Mouse (Mus musculus) adrenal gland, postnatal 10 days (tissue): ENCODE data around the gene Skil. TPM values are rescaled to one million over a fixed set of nuclear protein-coding genes. Genes with fewer than 3 reads are reported as not detected.

Experiments used
- DNase-seq: peaks from one replicate; pipeline ENCODE4 v3.0.0; 2021; ENCODE audit warnings: mixed read lengths
- total RNA-seq, 2 experiments: library from RNA; stranded (reverse); gene quantifications; 2 replicates each; pipeline ENCODE4 v1.2.3; 2021

Skil gene
- total RNA-seq, 2 experiments from 2014 or later: 37.7 to 53.8 TPM

GRCm38 (mm10) chr3:31083507-31084245 is 11.2 kb upstream of the Skil start:
- peak; percentile 74 for DNase-seq

DNA sequence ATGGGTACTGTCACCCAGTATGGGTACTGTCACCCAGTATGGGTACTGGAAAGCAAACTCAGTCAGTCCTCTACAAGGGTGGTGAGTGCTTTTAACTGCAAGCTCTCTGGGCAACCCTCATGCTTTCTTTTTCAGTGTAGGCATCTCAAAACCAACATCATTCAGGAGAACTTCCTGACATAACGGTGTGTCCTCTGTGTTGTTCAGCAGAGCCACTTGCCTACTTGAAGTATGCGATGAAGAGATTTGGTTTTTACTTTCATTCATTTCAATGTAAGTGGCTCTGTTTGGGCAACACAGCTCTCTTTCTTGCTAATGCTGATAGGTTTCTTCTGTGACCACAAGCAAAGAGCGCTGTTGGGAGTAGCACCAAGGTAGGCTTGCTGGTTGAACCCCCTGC is 9.9 kb upstream of the Skil start:
- DNase-seq: no peak

DNA sequence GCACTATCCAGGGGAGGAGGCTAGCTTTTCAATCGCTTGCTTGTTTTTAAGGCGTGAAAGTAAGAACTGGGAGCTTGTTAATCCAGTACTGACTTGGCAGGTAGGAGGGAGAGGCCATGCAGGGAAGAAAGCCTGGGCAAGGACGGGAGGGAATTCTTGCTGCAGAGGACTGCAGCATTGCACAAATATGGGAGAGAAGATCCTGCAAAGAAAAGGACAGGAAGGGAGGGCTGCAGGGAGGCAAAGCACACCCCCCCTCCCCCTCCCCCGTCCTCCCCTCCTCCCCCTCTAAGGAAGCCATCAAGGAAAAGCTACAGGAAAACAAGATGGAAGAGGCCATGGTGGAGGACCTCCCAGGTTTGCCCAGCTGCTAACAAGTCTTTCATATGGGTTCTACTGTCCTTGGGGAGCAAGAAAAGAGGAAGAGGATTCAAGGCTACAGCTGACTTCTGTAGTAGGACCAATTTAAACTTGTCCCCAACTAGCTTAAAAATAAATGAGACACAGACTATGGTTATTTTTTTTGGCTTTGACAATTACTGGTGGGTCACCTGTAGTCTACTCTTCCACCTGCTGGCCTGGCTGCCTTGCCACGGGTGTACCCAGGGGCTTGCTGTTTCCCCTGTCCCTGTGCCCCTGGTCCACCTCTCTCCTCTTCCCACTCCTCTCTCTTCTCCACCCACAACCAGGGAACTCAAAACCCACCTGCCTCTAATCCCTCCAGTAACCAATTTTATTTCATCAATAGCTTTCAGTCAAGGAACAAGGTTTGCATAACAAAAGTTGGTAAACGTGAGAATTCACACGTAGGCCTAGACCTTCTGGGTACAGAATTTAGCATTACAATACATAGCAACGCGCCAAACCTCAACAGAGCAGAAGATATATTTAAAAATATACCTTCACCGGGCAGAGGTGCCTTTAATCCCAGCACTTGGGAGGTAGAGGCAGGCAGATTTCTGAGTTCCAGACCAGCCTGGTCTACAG is 5.8 kb upstream of the Skil start:
- DNase-seq: no peak

GRCm38 (mm10) chr3:31089956-31090355 is 4.9 kb upstream of the Skil start:
- DNase-seq: no peak

- no peak for DNase-seq
Observed at GRCm38 (mm10) chr3:31093196-31093595, 1.7 kb upstream of the Skil start.

DNA sequence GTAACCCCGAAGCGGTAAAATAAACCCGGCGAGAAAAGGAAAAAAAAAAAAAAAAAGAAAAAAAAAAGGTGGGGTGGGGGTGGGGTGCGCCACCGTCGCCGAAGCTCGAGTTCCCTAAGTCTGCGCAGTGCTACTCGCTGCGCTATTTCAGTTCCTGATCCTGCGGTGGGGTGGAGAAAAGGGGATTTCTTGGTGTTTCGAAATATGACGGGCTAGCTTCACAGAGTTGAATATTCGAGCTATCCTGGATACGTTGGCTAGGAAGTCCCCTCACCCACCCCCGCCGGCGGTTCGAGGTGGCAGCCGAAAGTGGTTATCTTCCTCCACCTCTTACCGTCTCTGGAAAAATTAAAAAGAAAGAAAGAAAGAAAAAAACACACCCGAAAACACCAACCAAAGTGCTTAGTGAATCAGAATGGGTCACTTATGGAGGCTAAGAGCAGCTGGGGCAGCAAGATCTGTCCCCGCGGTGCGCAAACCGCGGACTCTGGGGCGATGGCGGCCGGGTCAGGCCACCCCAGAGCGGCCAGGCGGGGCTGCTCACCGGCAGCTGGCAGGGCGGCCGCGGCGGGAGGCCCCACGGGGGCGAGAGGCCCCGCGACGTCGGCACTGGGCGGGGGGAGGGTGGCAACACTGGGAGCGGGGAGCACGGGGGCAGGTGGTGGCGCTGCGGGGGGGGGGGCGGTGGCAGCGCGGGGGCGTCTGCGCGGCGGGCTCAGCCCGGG is 1.1 kb upstream of the Skil start:
- peak; percentile 83 for DNase-seq

DNA sequence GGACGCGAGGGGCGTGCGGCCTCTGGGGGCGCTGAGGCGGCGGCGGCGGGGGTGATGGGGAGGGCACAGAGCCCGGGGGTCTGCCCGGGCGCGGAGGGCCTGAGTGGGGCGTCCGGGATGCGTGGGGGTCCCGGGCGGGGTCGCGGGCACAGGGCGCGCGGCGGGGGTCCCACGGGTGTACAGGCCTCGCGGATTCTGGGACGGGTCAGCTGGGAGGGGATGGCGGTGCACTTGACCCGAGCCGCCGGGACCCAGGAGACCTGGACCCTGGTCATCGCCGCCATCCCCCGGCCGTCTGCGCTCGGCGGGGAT is 277 bp downstream of the Skil start:
- no peak for DNase-seq

DNA sequence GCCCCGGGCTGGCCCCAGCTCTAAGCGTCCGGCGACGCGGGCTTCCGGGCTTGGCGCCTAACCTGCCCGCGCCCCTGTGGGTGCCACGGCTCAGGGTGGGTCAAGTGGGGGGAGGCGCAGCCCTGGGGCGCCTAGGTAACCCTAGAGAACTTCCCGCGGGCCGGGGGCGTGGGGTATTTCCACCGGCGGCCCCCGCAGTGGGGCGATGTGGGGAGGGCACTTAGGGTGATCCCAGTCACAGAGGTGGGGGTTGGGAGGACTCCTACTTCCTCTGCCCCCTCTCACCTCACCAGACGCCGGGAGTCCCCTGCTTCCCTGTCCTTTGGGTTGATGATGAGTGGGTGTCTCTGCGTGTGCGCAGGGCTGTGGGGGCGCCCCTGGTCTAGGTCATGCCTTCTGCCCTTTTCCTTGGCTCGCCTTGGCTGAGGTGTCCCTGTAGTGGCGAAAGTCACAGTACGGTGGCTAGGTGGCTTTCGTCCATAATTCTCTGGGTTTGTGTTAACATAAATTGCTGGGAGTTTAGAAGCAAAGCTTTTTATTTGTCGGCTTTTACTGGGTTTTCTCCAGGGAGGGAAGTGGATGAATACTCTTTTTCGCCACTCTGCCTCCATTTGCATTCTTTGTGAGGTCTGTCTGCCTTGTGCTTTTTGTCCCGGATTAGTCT is 765 bp downstream of the Skil start:
- DNase-seq: peak; percentile 74

- DNase-seq: no peak
Observed at GRCm38 (mm10) chr3:31096155-31097101, 1.6 kb downstream of the Skil start.

GRCm38 (mm10) chr3:31097102-31097720 is 2.4 kb downstream of the Skil start:
- DNase-seq: no peak

DNA sequence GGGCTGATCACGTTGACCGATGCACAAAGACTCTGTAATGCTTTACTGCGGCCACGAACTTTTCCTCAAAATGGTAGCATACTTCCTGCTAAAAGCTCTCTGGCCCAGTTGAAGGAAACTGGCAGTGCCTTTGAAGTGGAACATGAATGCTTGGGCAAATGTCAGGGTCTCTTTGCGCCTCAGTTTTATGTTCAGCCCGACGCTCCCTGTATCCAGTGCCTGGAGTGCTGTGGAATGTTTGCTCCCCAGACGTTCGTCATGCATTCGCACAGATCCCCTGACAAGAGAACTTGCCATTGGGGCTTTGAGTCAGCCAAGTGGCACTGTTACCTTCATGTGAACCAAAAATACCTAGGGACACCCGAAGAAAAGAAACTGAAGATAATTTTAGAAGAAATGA is 3.1 kb downstream of the Skil start:
- DNase-seq: peak; percentile 53

DNA sequence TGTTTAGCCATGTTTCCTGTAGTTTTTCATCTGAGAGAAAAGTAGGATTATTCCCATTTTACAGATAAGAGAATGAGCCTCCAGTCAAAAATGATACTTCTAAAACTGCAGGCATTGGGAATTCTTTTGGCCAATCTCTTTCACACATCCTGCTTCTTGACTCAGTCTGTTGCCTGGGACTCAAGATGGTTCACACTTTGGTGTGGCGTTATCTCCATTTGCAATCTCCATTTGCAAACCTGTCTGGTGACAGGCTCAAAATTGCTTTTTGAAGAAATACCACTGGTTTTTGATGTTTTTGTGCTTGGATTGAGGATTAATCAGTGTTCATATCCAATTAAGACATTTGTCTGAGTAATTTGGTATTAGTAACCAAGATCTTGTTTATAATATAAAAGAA is 3.7 kb downstream of the Skil start:
- no peak for DNase-seq

DNA sequence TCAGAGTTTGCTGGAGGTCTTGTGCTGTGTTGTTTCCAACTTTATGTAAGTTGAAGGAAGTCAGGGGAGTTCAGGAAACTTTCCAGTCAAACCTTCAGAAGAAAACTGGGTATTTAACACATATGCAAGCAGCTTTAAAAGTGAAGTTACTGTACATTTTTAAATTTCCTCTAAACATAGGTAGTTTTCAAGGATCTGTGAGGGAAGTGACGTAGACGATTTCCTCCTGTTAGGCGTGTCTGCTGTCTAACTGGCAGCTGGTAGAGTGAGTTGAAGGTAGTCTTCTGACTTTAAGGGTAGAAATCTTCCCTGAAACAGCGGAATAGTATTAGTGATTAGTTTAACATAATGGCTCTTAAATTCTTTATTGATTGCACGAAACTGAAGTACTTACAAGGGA is 5.2 kb downstream of the Skil start:
- DNase-seq: no peak

DNA sequence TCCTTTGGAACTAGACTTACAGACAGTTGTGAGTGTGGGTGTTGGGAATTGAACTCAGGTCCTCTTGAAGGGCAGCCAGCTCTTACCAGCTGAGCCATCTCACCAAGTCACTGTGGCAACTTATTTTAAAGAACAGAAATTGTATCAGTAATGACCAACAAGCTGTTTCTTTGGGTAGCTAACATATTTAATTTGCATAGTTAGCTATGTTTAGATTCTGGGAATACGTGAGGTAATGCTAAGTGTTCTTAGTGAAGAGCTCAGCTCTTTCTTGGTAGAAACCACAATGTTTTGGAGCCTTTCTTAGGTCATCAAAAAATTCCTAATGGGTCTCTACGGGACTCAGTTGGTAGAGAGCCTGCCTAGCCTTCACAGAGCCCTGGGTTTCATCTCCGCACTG is 5.9 kb downstream of the Skil start:
- DNase-seq: no peak

GRCm38 (mm10) chr3:31104936-31105335 is 10.1 kb downstream of the Skil start:
- DNase-seq: no peak

GRCm38 (mm10) chr3:31106597-31106996 is 11.7 kb downstream of the Skil start:
- no peak for DNase-seq

- DNase-seq: peak; percentile 39
Observed at GRCm38 (mm10) chr3:31107674-31108073, 12.8 kb downstream of the Skil start.

DNA sequence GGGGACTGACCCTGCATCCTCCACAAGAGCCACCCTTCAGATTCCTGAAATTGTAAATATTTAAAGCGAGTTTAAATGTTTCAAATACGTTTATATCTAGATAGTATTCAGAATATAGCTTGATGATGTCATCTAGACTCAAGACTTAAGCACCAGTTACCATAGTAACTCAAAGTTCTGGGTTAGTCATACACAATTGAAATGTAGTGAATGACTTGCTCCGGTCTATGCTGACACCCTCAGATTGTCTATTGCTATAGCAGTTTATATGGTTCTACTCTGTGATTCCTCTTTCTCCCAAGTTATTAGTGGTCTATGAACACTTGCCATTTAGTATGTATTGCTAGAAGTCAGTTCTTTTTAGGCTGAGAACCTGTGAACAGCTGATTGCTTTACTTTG is 14.2 kb downstream of the Skil start:
- no peak for DNase-seq

DNA sequence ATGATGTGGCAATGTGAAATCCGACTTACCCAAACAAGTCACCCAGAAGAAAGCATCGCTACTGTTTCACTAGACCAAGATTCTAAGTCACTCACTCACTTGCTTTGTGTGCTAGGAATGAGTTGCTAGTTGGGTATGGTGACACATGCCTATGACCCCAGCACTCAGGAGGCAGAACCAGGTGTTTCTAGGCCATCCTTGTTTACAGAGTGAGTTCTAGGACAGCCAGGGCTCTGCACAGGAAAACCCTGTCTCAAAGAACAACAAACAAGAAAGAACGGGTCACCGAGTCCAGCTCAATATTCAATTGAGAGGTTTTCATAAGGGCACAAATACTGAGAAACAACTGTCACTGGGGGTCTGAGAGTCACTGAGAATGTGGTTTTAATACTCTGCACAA is 28.2 kb downstream of the Skil start:
- DNase-seq: no peak

GRCm38 (mm10) chr3:31126303-31126702 is 31.4 kb downstream of the Skil start:
- DNase-seq: no peak

- peak; percentile 42 for DNase-seq
Observed at GRCm38 (mm10) chr3:31126848-31127247, 32.0 kb downstream of the Skil start.
